Mouse (Mus musculus) erythroid progenitor cell, adult 5-6 weeks (primary cell): Measurements from ENCODE around the gene Cks1b. TPM values are rescaled to one million over a fixed set of nuclear protein-coding genes. Genes with fewer than 3 reads are reported as not detected.
"Not testable (repeated sequence)": the region's sequence is repeated elsewhere in the genome, so short reads cannot be mapped to it uniquely, and the experiment has no call there.

Experiments
- ATAC-seq: replicated peaks from 2 replicates; pipeline ENCODE4 v1.8.0; 2016; ENCODE audit warnings: moderate number of reproducible peaks, mild to moderate bottlenecking, moderate TSS enrichment, inconsistent platforms; ENCODE audit not compliant: poor library complexity, low FRiP score, severe bottlenecking
- total RNA-seq, 2 experiments: library from RNA; stranded (forward) in 1 of 2; stranded (reverse) in 1 of 2; fragments of 150-400 nt in 1 of 2; fragments of 186-747, 209-891 nt in 1 of 2; gene quantifications; 2 replicates each; pipeline versions ENCODE4 v1.2.3 to v1.2.4; 2015 to 2017; ENCODE audit warnings: low replicate concordance in 2 of 2

The Cks1b gene
- total RNA-seq, 2 experiments from 2014 or later: 102 to 245 TPM

- ATAC-seq: peak; percentile 95
Observed at GRCm38 (mm10) chr3:89430171-89431159, 12.3 kb upstream of the Cks1b start, which contains the start of gene Pygo2. Gene Pygo2, plus strand, starts transcription at chr3:89430214.

- not testable (repeated sequence) for ATAC-seq
Observed at GRCm38 (mm10) chr3:89429021-89429420, 10.8 kb upstream of the Cks1b start.

- ATAC-seq: 0 out of 2 replicates have a peak, but pooled peaks have one; percentile 8
Observed at GRCm38 (mm10) chr3:89425876-89426275, 7.7 kb upstream of the Cks1b start.

GRCm38 (mm10) chr3:89425141-89425525 lies 7.0 kb upstream of the Cks1b start:
- no peak for ATAC-seq

GRCm38 (mm10) chr3:89424416-89425140 lies 6.4 kb upstream of the Cks1b start:
- ATAC-seq: no peak

GRCm38 (mm10) chr3:89422556-89423205 lies 4.5 kb upstream of the Cks1b start:
- ATAC-seq: no peak

- no peak for ATAC-seq
Observed at GRCm38 (mm10) chr3:89421810-89422473, 3.8 kb upstream of the Cks1b start.

- ATAC-seq: peak; percentile 73
Observed at GRCm38 (mm10) chr3:89421002-89421774, 3.0 kb upstream of the Cks1b start.

GRCm38 (mm10) chr3:89420421-89420820 lies 2.2 kb upstream of the Cks1b start:
- ATAC-seq: no peak

- ATAC-seq: no peak
Observed at GRCm38 (mm10) chr3:89419981-89420380, 1.8 kb upstream of the Cks1b start.

GRCm38 (mm10) chr3:89419571-89419970 lies 1.4 kb upstream of the Cks1b start:
- ATAC-seq: no peak

GRCm38 (mm10) chr3:89418861-89419250 lies 673 bp upstream of the Cks1b start:
- ATAC-seq: peak; percentile 31

- no peak for ATAC-seq
Observed at GRCm38 (mm10) chr3:89417840-89418169, 378 bp downstream of the Cks1b start.

GRCm38 (mm10) chr3:89417131-89417530 lies 1.1 kb downstream of the Cks1b start:
- no peak for ATAC-seq

- no peak for ATAC-seq
Observed at GRCm38 (mm10) chr3:89416158-89416557, 2.0 kb downstream of the Cks1b start.

GRCm38 (mm10) chr3:89411490-89412393 lies 6.4 kb downstream of the Cks1b start, which contains the start of gene Flad1:
Gene Flad1, minus strand, starts transcription at chr3:89411870.
- ATAC-seq: peak; percentile 99

- ATAC-seq: no peak
Observed at GRCm38 (mm10) chr3:89410864-89411263, 7.3 kb downstream of the Cks1b start.

- ATAC-seq: no peak
Observed at GRCm38 (mm10) chr3:89409701-89410100, 8.5 kb downstream of the Cks1b start.
